Mouse (Mus musculus) spleen, adult 2 months (tissue): ENCODE data around the gene Ankrd60.

Experiments
- CTCF ChIP-seq: fragments of 200-500 bp; IDR thresholded peaks from 2 replicates; pipeline ENCODE4 v1.5.1; 2011; ENCODE audit warnings: mild to moderate bottlenecking, inconsistent platforms; ENCODE audit not compliant: insufficient read depth, insufficient read length, insufficient replicate concordance; ENCODE audit errors: extremely low read depth
- POLR2A ChIP-seq: fragments of 200-500 bp; IDR thresholded peaks from 2 replicates; pipeline ENCODE4 v1.6.1; 2011; ENCODE audit warnings: low read depth, low read length, inconsistent platforms

DNA sequence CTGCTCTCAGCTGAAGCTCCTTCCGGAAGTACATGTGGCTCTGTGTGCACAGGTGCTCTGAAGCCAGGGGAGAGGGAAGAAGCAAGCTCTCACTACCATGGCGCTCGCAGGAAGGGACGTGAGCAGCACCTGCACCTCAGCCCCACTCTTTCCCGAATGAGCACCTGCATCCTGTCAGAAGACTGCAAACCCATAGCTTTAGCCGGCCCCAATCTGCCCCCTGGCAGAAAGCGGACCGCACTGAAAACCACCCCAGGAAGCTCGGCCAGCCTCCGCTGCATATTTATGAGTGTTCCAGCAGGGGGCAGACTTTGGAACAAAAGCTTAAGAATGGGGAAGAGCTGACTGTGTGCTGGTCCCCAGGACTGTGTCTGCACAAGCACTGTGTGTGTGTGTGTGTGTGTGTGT lies 17.2 kb upstream of the Ankrd60 start:
- TF ChIP-seq CTCF (no peak), POLR2A (no peak)
